Mouse (Mus musculus): Measurements from ENCODE around the gene Knl1. TPM values are rescaled to one million over a fixed set of nuclear protein-coding genes. Genes with fewer than 3 reads are reported as not detected.

Gene Knl1
- polyA plus RNA-seq, 1 experiment from 2014 or later: 35.2 TPM

DNA sequence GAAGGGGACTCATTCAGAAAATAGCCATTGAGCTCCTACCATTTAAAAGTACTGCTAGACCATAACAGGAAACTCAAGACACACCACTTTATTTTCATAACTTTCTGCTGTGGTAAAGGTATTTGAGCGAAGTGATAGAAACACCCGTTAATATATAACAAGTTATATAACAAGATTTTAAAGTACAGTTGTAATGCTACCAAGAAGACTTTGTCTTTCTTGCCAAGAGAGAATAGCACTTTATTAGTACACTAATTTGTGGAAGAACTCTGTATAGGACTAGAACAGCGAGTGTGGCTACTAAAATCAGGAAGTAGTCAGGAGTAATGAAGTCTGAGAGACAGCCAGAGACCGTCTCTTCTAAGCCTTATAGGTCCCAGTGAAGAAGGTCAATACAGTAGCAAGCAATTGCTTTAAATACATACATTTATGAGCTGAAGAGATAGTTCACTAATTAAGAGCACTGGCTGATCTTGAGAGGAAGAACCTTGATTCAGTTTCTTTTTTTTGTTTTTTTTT lies 3.3 kb downstream of the Knl1 start:
- Histone ChIP-seq H3K27ac (ENCODE audit: low read depth) (no peak overlapping the region), H3K9ac (replicated peaks) (no peak overlapping the region), H3K4me3 (ENCODE audit: low read depth, low read length) (no peak overlapping the region), H3K4me2 (ENCODE audit: low read depth, low read length) (no peak overlapping the region), H3K9me3 (ENCODE audit: low read length) (no peaks in the 10 kb centered on the region), H3K27me3 (ENCODE audit: insufficient read depth, low read length) (no peaks in the 10 kb centered on the region), H3K4me1 (ENCODE audit: insufficient read depth) (peaks cover 12% of the 10 kb centered on the region), H3K36me3 (replicated peaks; ENCODE audit: insufficient read depth, low read length) (no peaks in the 10 kb centered on the region)
- ATAC-seq: no peak
- TF ChIP-seq CTCF (IDR thresholded peaks at IDR 0.05; ENCODE audit: low read depth) (no peak), EP300 (IDR thresholded peaks at IDR 0.05; ENCODE audit: low read depth) (no peak)
- WGBS (ENCODE audit: insufficient replicate concordance): 50% methylated on average over 4 of the region's 4 CpGs
- DNase-seq: no peak

DNA sequence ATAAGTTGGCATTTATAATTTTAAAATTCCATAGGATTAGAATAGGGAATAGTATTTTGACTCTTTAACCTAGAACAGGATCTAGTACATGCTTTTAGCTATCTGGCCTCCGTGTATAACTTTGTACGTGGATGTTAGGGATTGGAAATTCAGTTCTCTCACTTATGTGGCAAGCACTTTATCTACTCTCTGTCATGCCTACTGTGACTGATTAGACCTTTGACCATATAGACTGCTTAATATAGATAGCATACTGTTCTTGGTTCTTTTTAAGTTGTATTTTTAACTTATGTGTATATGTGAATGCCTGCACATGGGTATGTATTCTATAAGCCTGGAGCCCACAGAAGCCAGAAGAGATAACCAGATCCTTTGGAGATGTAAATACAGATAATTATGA lies 13.2 kb downstream of the Knl1 start:
- DNase-seq (no peak), ATAC-seq (no peak)
- Histone ChIP-seq H3K27ac (ENCODE audit: low read depth) (no peak overlapping the region), H3K9ac (replicated peaks) (no peak overlapping the region), H3K4me2 (ENCODE audit: low read depth, low read length) (no peak overlapping the region), H3K9me3 (ENCODE audit: low read length) (no peaks in the 10 kb centered on the region), H3K4me1 (ENCODE audit: insufficient read depth) (no peaks in the 10 kb centered on the region), H3K4me3 (ENCODE audit: low read depth, low read length) (no peak overlapping the region), H3K27me3 (ENCODE audit: insufficient read depth, low read length) (no peaks in the 10 kb centered on the region), H3K36me3 (replicated peaks; ENCODE audit: insufficient read depth, low read length) (peaks cover 38% of the 10 kb centered on the region)
- WGBS (ENCODE audit: insufficient replicate concordance): 49% methylated on average over 2 of the region's 2 CpGs
- TF ChIP-seq EP300 (IDR thresholded peaks at IDR 0.05; ENCODE audit: low read depth): 0 out of 2 replicates have a peak, but pooled peaks have one; percentile 24
- TF ChIP-seq CTCF (IDR thresholded peaks at IDR 0.05; ENCODE audit: low read depth): no peak

DNA sequence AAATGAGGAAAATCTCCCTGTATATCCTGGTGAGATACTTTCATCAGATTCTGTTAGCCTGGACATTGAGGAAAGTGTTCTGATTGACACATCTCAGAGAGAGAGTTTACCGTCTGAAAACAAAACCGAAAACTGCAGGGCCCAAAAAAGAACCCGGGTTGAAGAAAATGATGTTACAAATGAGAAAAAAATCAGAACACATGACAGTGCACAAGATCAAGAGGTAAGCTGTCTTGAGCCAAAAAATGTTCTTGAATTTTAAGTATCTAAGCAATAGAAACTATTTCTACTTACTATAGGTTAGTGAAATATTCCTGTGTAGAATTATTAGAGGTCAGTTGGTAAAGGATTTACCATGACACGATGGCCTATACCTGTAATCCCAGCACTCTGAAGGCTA lies 25.5 kb downstream of the Knl1 start:
- peaks cover 42% of the 10 kb centered on the region for H3K36me3 ChIP-seq (replicated peaks; ENCODE audit: insufficient read depth, low read length)
- no peak overlapping the region for H3K4me3 ChIP-seq (ENCODE audit: low read depth, low read length)
- H3K9ac ChIP-seq (replicated peaks): no peak overlapping the region
- no peak overlapping the region for H3K4me2 ChIP-seq (ENCODE audit: low read depth, low read length)
- no peak overlapping the region for H3K27ac ChIP-seq (ENCODE audit: low read depth)
- ATAC-seq (no peak), DNase-seq (no peak)
- H3K27me3 ChIP-seq (ENCODE audit: insufficient read depth, low read length): no peaks in the 10 kb centered on the region
- H3K9me3 ChIP-seq (ENCODE audit: low read length): no peaks in the 10 kb centered on the region
- WGBS (ENCODE audit: insufficient replicate concordance): 88% methylated on average over 4 of the region's 4 CpGs
- TF ChIP-seq EP300 (IDR thresholded peaks at IDR 0.05; ENCODE audit: low read depth): no peak
- TF ChIP-seq CTCF (IDR thresholded peaks at IDR 0.05; ENCODE audit: low read depth): no peak
- no peaks in the 10 kb centered on the region for H3K4me1 ChIP-seq (ENCODE audit: insufficient read depth)

DNA sequence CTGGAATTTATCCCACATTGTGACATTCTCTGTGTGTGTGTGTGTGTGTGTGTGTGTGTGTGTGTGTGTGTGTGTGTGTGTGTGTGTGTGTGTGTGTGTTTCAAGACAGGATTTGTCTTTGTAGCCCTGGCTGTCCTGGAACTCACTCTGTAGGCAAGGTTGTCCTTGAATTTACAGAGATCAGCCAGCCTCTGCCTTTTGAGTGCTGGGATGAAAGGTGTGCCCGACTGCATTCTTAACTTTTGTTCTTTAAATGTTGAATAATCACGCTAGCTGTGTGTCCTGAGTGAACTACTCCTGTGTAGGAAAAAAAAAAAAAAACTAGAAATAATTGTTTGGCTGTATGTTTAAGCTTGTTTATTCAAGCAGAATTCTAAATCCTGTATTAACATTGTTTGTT lies 39.2 kb downstream of the Knl1 start:
- DNase-seq: no peak
- Histone ChIP-seq H3K27ac (ENCODE audit: low read depth) (no peak overlapping the region), H3K4me1 (ENCODE audit: insufficient read depth) (no peaks in the 10 kb centered on the region), H3K36me3 (replicated peaks; ENCODE audit: insufficient read depth, low read length) (peaks cover 45% of the 10 kb centered on the region), H3K9me3 (ENCODE audit: low read length) (no peaks in the 10 kb centered on the region), H3K4me3 (ENCODE audit: low read depth, low read length) (no peak overlapping the region), H3K27me3 (ENCODE audit: insufficient read depth, low read length) (no peaks in the 10 kb centered on the region), H3K4me2 (ENCODE audit: low read depth, low read length) (no peak overlapping the region), H3K9ac (replicated peaks) (no peak overlapping the region)
- 93% methylated on average over 2 of the region's 2 CpGs for WGBS (ENCODE audit: insufficient replicate concordance)
- no peak for ATAC-seq
- TF ChIP-seq CTCF (IDR thresholded peaks at IDR 0.05; ENCODE audit: low read depth) (no peak), EP300 (IDR thresholded peaks at IDR 0.05; ENCODE audit: low read depth) (no peak)

DNA sequence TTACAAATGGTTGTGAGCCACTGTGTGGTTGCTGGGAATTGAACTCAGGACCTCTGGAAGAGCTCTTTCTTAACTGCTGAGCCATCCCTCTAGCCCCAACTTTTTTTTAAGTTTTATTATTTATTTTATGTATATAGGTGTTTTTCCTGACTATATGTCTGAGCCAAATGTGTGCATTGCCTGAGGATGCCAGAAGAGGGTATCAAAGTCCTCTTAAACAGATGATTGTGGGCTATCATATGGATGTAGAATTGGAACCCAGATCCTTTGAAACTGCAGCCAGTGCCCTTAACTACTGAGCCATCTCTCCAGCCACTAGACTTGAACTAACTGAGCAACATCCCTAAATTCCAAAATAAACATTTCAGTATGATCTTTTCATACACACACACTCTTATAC lies 54.6 kb downstream of the Knl1 start:
- H3K27ac ChIP-seq (ENCODE audit: low read depth): no peak overlapping the region
- peaks cover 38% of the 10 kb centered on the region for H3K36me3 ChIP-seq (replicated peaks; ENCODE audit: insufficient read depth, low read length)
- no peak overlapping the region for H3K9ac ChIP-seq (replicated peaks)
- DNase-seq (no peak), ATAC-seq (no peak)
- no peaks in the 10 kb centered on the region for H3K9me3 ChIP-seq (ENCODE audit: low read length)
- no peaks in the 10 kb centered on the region for H3K4me1 ChIP-seq (ENCODE audit: insufficient read depth)
- H3K4me3 ChIP-seq (ENCODE audit: low read depth, low read length): no peak overlapping the region
- H3K27me3 ChIP-seq (ENCODE audit: insufficient read depth, low read length): no peaks in the 10 kb centered on the region
- TF ChIP-seq CTCF (IDR thresholded peaks at IDR 0.05; ENCODE audit: low read depth) (no peak), EP300 (IDR thresholded peaks at IDR 0.05; ENCODE audit: low read depth) (no peak)
- no peak overlapping the region for H3K4me2 ChIP-seq (ENCODE audit: low read depth, low read length)

DNA sequence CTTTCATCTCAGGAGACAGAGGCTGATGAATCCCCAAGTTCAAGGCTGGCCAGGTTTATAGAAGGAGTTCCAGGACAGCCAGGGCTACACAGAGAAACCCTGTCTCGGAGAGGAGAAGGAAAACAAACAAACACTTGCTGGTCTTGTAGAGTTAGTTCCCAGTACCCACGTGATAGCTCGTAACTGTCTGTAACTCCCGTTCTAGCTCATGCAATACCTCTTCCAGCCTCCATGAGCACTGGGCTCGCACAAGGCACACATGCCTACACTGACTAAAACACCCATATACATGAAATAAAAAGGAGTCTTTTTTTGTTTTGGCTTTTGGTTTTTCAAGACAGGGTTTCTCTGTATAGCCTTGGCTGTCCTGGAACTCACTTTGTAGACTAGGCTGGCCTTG lies 59.7 kb downstream of the Knl1 start:
- peaks cover 33% of the 10 kb centered on the region for H3K36me3 ChIP-seq (replicated peaks; ENCODE audit: insufficient read depth, low read length)

DNA sequence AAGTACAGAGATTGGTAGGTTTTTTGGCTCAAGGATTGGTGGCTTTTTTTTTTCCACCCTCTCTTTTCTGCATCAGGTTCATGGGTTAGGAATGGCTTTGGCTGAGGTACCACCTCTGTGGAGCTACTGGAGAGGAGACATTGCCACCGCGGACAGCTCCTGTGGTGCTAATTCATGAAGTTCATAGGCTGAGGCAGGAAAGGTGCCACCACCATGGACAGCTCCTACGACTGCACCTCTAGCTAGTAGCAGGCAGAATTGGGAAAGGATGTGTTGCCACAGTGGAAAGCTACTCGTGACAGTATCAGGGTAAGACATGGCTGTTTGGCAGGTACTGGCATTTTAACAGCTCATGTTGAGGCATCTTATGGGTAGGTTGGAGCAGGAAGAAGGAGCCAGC lies 61.6 kb downstream of the Knl1 start:
- Histone ChIP-seq H3K27me3 (ENCODE audit: insufficient read depth, low read length) (no peaks in the 10 kb centered on the region), H3K4me3 (ENCODE audit: low read depth, low read length) (no peak overlapping the region), H3K4me2 (ENCODE audit: low read depth, low read length) (no peak overlapping the region), H3K9ac (replicated peaks) (no peak overlapping the region), H3K36me3 (replicated peaks; ENCODE audit: insufficient read depth, low read length) (peaks cover 18% of the 10 kb centered on the region), H3K27ac (ENCODE audit: low read depth) (no peak overlapping the region), H3K9me3 (ENCODE audit: low read length) (no peaks in the 10 kb centered on the region), H3K4me1 (ENCODE audit: insufficient read depth) (peaks cover 6% of the 10 kb centered on the region)
- no peak for TF ChIP-seq CTCF (IDR thresholded peaks at IDR 0.05; ENCODE audit: low read depth)
- TF ChIP-seq EP300 (IDR thresholded peaks at IDR 0.05; ENCODE audit: low read depth): no peak
- ATAC-seq (no peak), DNase-seq (peak; percentile 75)
- 57% methylated on average over 4 of the region's 4 CpGs for WGBS (ENCODE audit: insufficient replicate concordance)

More for the DNA sequence above, 59.7 kb downstream of the Knl1 start:
- Histone ChIP-seq H3K4me2 (ENCODE audit: low read depth, low read length) (no peak overlapping the region), H3K9me3 (ENCODE audit: low read length) (no peaks in the 10 kb centered on the region), H3K27me3 (ENCODE audit: insufficient read depth, low read length) (no peaks in the 10 kb centered on the region), H3K9ac (replicated peaks) (no peak overlapping the region), H3K4me1 (ENCODE audit: insufficient read depth) (peaks cover under 1% of the 10 kb centered on the region; the same call in 1 of the 2 replicates), H3K27ac (ENCODE audit: low read depth) (no peak overlapping the region), H3K4me3 (ENCODE audit: low read depth, low read length) (no peak overlapping the region)
- 80% methylated on average over 5 of the region's 5 CpGs for WGBS (ENCODE audit: insufficient replicate concordance)
- ATAC-seq: no peak
- DNase-seq: no peak
- no peak for TF ChIP-seq EP300 (IDR thresholded peaks at IDR 0.05; ENCODE audit: low read depth)
- TF ChIP-seq CTCF (IDR thresholded peaks at IDR 0.05; ENCODE audit: low read depth): no peak
